Mouse (Mus musculus): ENCODE measurements around the gene Eif2b3. TPM values are rescaled to one million over a fixed set of nuclear protein-coding genes. Genes with fewer than 3 reads are reported as not detected.

The Eif2b3 gene
- polyA plus RNA-seq, 1 experiment from 2014 or later = 11.1 TPM

- H3K36me3 ChIP-seq (ENCODE audit: inconsistent target) = no peaks in the 10 kb centered on the region
- no peak within 1 kb of the TSS for H3K27ac ChIP-seq
- H3K4me3 ChIP-seq (ENCODE audit: inconsistent target) = no peak within 1 kb of the TSS
- WGBS (ENCODE audit: missing documents) = 8% methylated on average over 46 of the region's 50 CpGs
- no peaks in the 10 kb centered on the region for H3K79me2 ChIP-seq (ENCODE audit: inconsistent target)
Measured at GRCm38 (mm10) chr4:117095551-117096452, 76.6 kb downstream of the Eif2b3 start, which contains the start of gene Ptch2. Ptch2 (plus strand) TSS chr4:117096075.

- WGBS (ENCODE audit: missing documents) = 38% methylated on average over 5 of the region's 5 CpGs
- Histone ChIP-seq H3K79me2 (ENCODE audit: inconsistent target) (no peaks in the 10 kb centered on the region), H3K27ac (no peak overlapping the region), H3K4me3 (ENCODE audit: inconsistent target) (no peak overlapping the region), H3K36me3 (ENCODE audit: inconsistent target) (no peaks in the 10 kb centered on the region)
Measured at GRCm38 (mm10) chr4:117096666-117097065, 77.5 kb downstream of the Eif2b3 start.

DNA sequence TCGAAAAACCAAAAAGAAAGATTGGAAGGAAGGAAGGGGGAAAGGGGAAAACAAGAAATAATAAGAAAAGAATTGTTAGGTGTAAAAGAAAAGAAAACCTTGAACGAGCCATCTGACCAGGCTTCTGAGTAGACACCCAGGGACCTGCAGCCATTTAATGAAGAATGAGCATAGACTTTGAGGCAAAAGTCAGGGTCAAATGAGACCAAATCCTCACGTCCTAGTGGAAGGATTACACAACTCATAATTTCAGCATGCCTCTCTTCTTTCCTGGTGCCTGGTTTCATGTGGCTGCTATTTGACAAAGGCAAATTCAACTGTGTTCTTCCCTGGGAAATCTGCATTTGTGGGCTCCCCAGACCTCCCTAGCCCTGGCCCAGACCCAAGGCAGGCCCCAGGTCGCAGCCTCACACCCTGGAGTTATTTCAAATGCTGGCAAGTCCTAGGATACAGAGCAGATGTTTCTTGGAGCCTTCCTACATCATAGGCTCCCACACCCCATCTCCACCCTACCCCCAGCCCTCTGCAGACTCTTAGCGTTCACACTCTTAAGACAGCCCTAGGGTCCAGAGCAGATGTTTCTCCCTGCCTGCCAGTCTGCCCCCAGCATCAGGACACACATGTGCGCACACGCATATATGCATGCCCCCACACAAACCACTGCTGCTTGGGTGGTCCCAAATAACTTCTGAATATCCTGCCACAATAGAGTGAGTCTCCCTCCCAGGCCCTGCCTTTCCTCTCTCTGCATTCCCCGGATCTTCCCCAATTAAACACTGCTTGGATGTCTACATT is 79.0 kb downstream of the Eif2b3 start:
- Histone ChIP-seq H3K79me2 (ENCODE audit: inconsistent target) (no peaks in the 10 kb centered on the region), H3K27ac (no peak overlapping the region), H3K36me3 (ENCODE audit: inconsistent target) (no peaks in the 10 kb centered on the region), H3K4me3 (ENCODE audit: inconsistent target) (no peak overlapping the region)
- 75% methylated on average over 8 of the region's 8 CpGs for WGBS (ENCODE audit: missing documents)

- 91% methylated on average over 2 of the region's 2 CpGs for WGBS (ENCODE audit: missing documents)
Measured at GRCm38 (mm10) chr4:117098764-117099036, 79.5 kb downstream of the Eif2b3 start.

DNA sequence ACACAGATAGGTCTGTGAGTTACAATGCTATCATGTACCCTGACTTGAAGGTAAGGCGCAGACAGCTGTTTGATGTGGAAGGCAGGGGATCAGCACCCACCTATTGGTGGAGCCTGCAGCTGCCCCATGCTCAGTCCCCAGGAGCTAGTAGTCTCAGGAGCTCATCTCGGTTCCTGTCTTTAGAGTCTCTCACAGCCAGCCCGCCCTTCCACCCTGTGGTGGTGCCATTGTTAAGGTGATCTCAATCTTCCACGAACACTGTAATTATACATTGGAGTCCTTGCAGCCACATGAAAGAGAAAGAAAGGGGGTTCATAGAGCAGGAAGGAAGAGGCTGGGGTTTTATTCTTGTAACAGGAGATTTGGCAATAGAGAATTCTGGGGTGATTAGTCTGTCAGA is 80.8 kb downstream of the Eif2b3 start:
- WGBS (ENCODE audit: missing documents) = 52% methylated on average over 4 of the region's 4 CpGs
- no peak overlapping the region for H3K27ac ChIP-seq
- H3K4me3 ChIP-seq (ENCODE audit: inconsistent target) = no peak overlapping the region
- H3K79me2 ChIP-seq (ENCODE audit: inconsistent target) = no peaks in the 10 kb centered on the region
- H3K36me3 ChIP-seq (ENCODE audit: inconsistent target) = no peaks in the 10 kb centered on the region

More at GRCm38 (mm10) chr4:117098764-117099036, 79.5 kb downstream of the Eif2b3 start:
- Histone ChIP-seq H3K27ac (no peak overlapping the region), H3K4me3 (ENCODE audit: inconsistent target) (no peak overlapping the region), H3K36me3 (ENCODE audit: inconsistent target) (no peaks in the 10 kb centered on the region), H3K79me2 (ENCODE audit: inconsistent target) (no peaks in the 10 kb centered on the region)

GRCm38 (mm10) chr4:117101218-117101617 is 82.0 kb downstream of the Eif2b3 start:
- Histone ChIP-seq H3K36me3 (ENCODE audit: inconsistent target) (no peaks in the 10 kb centered on the region), H3K4me3 (ENCODE audit: inconsistent target) (no peak overlapping the region), H3K27ac (no peak overlapping the region), H3K79me2 (ENCODE audit: inconsistent target) (no peaks in the 10 kb centered on the region)
- whole genome bisulfite sequencing (ENCODE audit: missing documents) = 70% methylated on average over 7 of the region's 7 CpGs

GRCm38 (mm10) chr4:117104672-117105071 is 85.5 kb downstream of the Eif2b3 start:
- WGBS (ENCODE audit: missing documents) = 66% methylated on average over 10 of the region's 10 CpGs
- Histone ChIP-seq H3K4me3 (ENCODE audit: inconsistent target) (no peak overlapping the region), H3K27ac (no peak overlapping the region)

GRCm38 (mm10) chr4:117105127-117105526 is 85.9 kb downstream of the Eif2b3 start:
- no peak overlapping the region for H3K4me3 ChIP-seq (ENCODE audit: inconsistent target)
- H3K27ac ChIP-seq = no peak overlapping the region
- no peaks in the 10 kb centered on the region for H3K36me3 ChIP-seq (ENCODE audit: inconsistent target)
- H3K79me2 ChIP-seq (ENCODE audit: inconsistent target) = no peaks in the 10 kb centered on the region
- WGBS (ENCODE audit: missing documents) = 78% methylated on average over 10 of the region's 10 CpGs

More at GRCm38 (mm10) chr4:117104672-117105071, 85.5 kb downstream of the Eif2b3 start:
- Histone ChIP-seq H3K79me2 (ENCODE audit: inconsistent target) (no peaks in the 10 kb centered on the region), H3K36me3 (ENCODE audit: inconsistent target) (no peaks in the 10 kb centered on the region)

GRCm38 (mm10) chr4:117107813-117108523 is 88.8 kb downstream of the Eif2b3 start:
- H3K4me3 ChIP-seq (ENCODE audit: inconsistent target) = no peak overlapping the region
- H3K27ac ChIP-seq = no peak overlapping the region
- 92% methylated on average over 18 of the region's 18 CpGs for WGBS (ENCODE audit: missing documents)
- H3K36me3 ChIP-seq (ENCODE audit: inconsistent target) = no peaks in the 10 kb centered on the region
- H3K79me2 ChIP-seq (ENCODE audit: inconsistent target) = no peaks in the 10 kb centered on the region

GRCm38 (mm10) chr4:117108524-117108849 is 89.3 kb downstream of the Eif2b3 start:
- Histone ChIP-seq H3K27ac (no peak overlapping the region), H3K36me3 (ENCODE audit: inconsistent target) (no peaks in the 10 kb centered on the region), H3K4me3 (ENCODE audit: inconsistent target) (no peak overlapping the region), H3K79me2 (ENCODE audit: inconsistent target) (no peaks in the 10 kb centered on the region)
- 96% methylated on average over 6 of the region's 6 CpGs for WGBS (ENCODE audit: missing documents)

DNA sequence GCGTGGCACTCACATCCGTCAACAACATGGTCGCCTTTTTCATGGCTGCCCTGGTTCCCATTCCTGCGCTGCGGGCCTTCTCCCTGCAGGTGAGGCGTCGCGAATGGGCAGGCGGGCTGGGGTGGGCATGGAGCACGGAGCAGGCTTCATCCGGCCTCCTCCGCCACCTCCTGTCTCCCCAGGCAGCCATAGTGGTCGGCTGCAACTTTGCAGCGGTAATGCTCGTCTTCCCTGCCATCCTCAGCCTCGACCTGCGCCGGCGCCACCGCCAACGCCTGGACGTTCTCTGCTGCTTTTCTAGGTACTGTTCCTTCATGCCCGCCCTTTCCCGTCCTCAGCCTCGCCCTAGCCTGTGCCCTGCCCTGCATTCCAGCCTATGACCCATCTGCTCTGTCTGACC is 90.1 kb downstream of the Eif2b3 start:
- WGBS (ENCODE audit: missing documents) = 92% methylated on average over 25 of the region's 25 CpGs
- Histone ChIP-seq H3K4me3 (ENCODE audit: inconsistent target) (no peak overlapping the region), H3K36me3 (ENCODE audit: inconsistent target) (no peaks in the 10 kb centered on the region), H3K27ac (no peak overlapping the region), H3K79me2 (ENCODE audit: inconsistent target) (no peaks in the 10 kb centered on the region)

DNA sequence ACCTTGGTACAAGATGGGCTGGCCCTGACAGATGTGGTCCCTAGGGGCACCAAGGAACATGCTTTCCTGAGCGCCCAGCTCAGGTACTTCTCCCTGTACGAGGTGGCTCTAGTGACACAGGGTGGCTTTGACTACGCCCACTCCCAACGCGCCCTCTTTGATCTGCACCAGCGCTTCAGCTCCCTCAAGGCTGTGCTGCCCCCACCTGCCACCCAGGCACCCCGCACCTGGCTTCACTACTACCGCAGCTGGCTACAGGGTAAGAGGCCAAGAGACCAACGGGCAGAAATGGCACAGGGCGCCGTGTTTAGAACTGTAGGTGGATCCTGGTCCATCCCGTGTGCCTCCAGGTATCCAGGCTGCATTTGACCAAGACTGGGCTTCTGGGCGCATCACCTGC is 91.0 kb downstream of the Eif2b3 start:
- no peaks in the 10 kb centered on the region for H3K79me2 ChIP-seq (ENCODE audit: inconsistent target)
- H3K27ac ChIP-seq = no peak overlapping the region
- WGBS (ENCODE audit: missing documents) = 91% methylated on average over 11 of the region's 13 CpGs
- H3K36me3 ChIP-seq (ENCODE audit: inconsistent target) = no peaks in the 10 kb centered on the region
- H3K4me3 ChIP-seq (ENCODE audit: inconsistent target) = no peak overlapping the region

GRCm38 (mm10) chr4:117110985-117111384 is 91.8 kb downstream of the Eif2b3 start:
- 80% methylated on average over 11 of the region's 11 CpGs for whole genome bisulfite sequencing (ENCODE audit: missing documents)
- no peak overlapping the region for H3K27ac ChIP-seq
- H3K36me3 ChIP-seq (ENCODE audit: inconsistent target) = no peaks in the 10 kb centered on the region
- H3K79me2 ChIP-seq (ENCODE audit: inconsistent target) = no peaks in the 10 kb centered on the region
- H3K4me3 ChIP-seq (ENCODE audit: inconsistent target) = no peak overlapping the region

- Histone ChIP-seq H3K4me3 (ENCODE audit: inconsistent target) (no peak overlapping the region), H3K27ac (no peak overlapping the region), H3K79me2 (ENCODE audit: inconsistent target) (no peaks in the 10 kb centered on the region), H3K36me3 (ENCODE audit: inconsistent target) (no peaks in the 10 kb centered on the region)
- WGBS (ENCODE audit: missing documents) = 83% methylated on average over 1 of the region's 1 CpGs
Measured at GRCm38 (mm10) chr4:117113237-117113636, 94.0 kb downstream of the Eif2b3 start.

GRCm38 (mm10) chr4:117115592-117115991 is 96.4 kb downstream of the Eif2b3 start:
- WGBS (ENCODE audit: missing documents) = 91% methylated on average over 5 of the region's 5 CpGs
- Histone ChIP-seq H3K27ac (no peak overlapping the region), H3K36me3 (ENCODE audit: inconsistent target) (no peaks in the 10 kb centered on the region), H3K79me2 (ENCODE audit: inconsistent target) (no peaks in the 10 kb centered on the region), H3K4me3 (ENCODE audit: inconsistent target) (no peak overlapping the region)

Data from macrophage (primary cell).